Mouse (Mus musculus) MEL (cell line): Measurements from ENCODE around the gene Gm10985.

Experiments used
- CHD1 ChIP-seq: IDR thresholded peaks from 2 replicates; pipeline ENCODE4 v1.6.1; 2012; ENCODE audit warnings: low read depth, mild to moderate bottlenecking, inconsistent platforms, low read length, improper control_type of control experiment
- CHD2 ChIP-seq: IDR thresholded peaks from 2 replicates; pipeline ENCODE4 v1.6.1; 2011; ENCODE audit warnings: low read length, improper control_type of control experiment
- CTCF ChIP-seq, 3 experiments: IDR thresholded peaks in 2 of 3; conservative IDR thresholded peaks in 1 of 3; 2 replicates each; pipeline ENCODE4 v1.5.1; 2011 to 2012; ENCODE audit warnings: low read length in 3 of 3, low read depth in 2 of 3, mild to moderate bottlenecking in 2 of 3, improper control_type of control experiment in 1 of 3, inconsistent platforms in 1 of 3, mixed read lengths in 1 of 3, moderate library complexity in 1 of 3; ENCODE audit not compliant: control insufficient read depth in 1 of 3, insufficient read depth in 1 of 3, poor library complexity in 1 of 3, severe bottlenecking in 1 of 3
- ELF1 ChIP-seq: IDR thresholded peaks from 2 replicates; pipeline ENCODE4 v1.6.1; 2014; ENCODE audit warnings: low read depth, mild to moderate bottlenecking, inconsistent platforms, low read length, improper control_type of control experiment, moderate library complexity
- ETS1 ChIP-seq: IDR thresholded peaks from 2 replicates; pipeline ENCODE4 v1.6.1; 2012; ENCODE audit warnings: low read depth, mild to moderate bottlenecking, inconsistent platforms, low read length, improper control_type of control experiment, moderate library complexity
- GABPA ChIP-seq: IDR thresholded peaks from 2 replicates; pipeline ENCODE4 v1.6.1; 2012; ENCODE audit warnings: low read depth, mild to moderate bottlenecking, inconsistent platforms, low read length, improper control_type of control experiment, moderate library complexity
- GATA1 ChIP-seq: IDR thresholded peaks from 2 replicates; pipeline ENCODE4 v1.6.1; 2011; ENCODE audit warnings: low read depth, low read length, improper control_type of control experiment
- MYB ChIP-seq: IDR thresholded peaks from 2 replicates; pipeline ENCODE4 v1.6.1; 2011; ENCODE audit warnings: mild to moderate bottlenecking, low read depth, low read length, improper control_type of control experiment
- POLR2A ChIP-seq, 2 experiments: IDR thresholded peaks; 2 replicates each; pipeline ENCODE4 v1.6.1; 2011 to 2012; ENCODE audit warnings: low read length in 2 of 2, mild to moderate bottlenecking in 2 of 2, control low read depth in 1 of 2, improper control_type of control experiment in 1 of 2, low read depth in 1 of 2, moderate library complexity in 1 of 2; ENCODE audit not compliant: control insufficient read depth in 1 of 2, insufficient read depth in 1 of 2, poor library complexity in 1 of 2
- TAL1 ChIP-seq: IDR thresholded peaks from 2 replicates; pipeline ENCODE4 v1.6.1; 2012; ENCODE audit warnings: mild to moderate bottlenecking, inconsistent platforms, low read length, moderate library complexity, mixed read lengths
- TCF12 ChIP-seq: IDR thresholded peaks from 2 replicates; pipeline ENCODE4 v1.6.1; 2014; ENCODE audit warnings: low read depth, mild to moderate bottlenecking, inconsistent platforms, low read length, improper control_type of control experiment, moderate library complexity
- USF2 ChIP-seq, 2 experiments: IDR thresholded peaks; 2 replicates each; pipeline ENCODE4 v1.6.1; 2011 to 2012; ENCODE audit warnings: improper control_type of control experiment in 2 of 2, low read length in 2 of 2, borderline replicate concordance in 1 of 2, inconsistent platforms in 1 of 2, low read depth in 1 of 2, mild to moderate bottlenecking in 1 of 2; ENCODE audit not compliant: insufficient read depth in 1 of 2
- ZC3H11A ChIP-seq: IDR thresholded peaks from 2 replicates; pipeline ENCODE4 v1.6.1; 2012; ENCODE audit warnings: low read depth, mild to moderate bottlenecking, inconsistent platforms, low read length, improper control_type of control experiment

GRCm38 (mm10) chr3:53846206-53846928 is 1.5 kb downstream of the Gm10985 start:
- TF ChIP-seq ZC3H11A (no peak), CTCF (IDR thresholded peaks at IDR 0.05 in 2 of 3, conservative IDR thresholded peaks at IDR 0.05 in 1 of 3; ENCODE audit: control insufficient read depth in 1 of 3, insufficient read depth in 1 of 3, low read depth in 2 of 3, low read length in 3 of 3, poor library complexity in 1 of 3, severe bottlenecking in 1 of 3) (no peak), CHD2 (no peak), ETS1 (no peak), CHD1 (no peak), POLR2A (IDR thresholded peaks at IDR 0.05; ENCODE audit: control insufficient read depth in 1 of 2, insufficient read depth in 1 of 2, low read depth in 1 of 2, low read length in 2 of 2, poor library complexity in 1 of 2) (no peak), ELF1 (no peak), GABPA (no peak), TAL1 (no peak), GATA1 (no peak), MYB (no peak), TCF12 (no peak), USF2 (IDR thresholded peaks at IDR 0.05; ENCODE audit: borderline replicate concordance in 1 of 2, insufficient read depth in 1 of 2, low read depth in 1 of 2, low read length in 2 of 2) (no peak)
